Mouse (Mus musculus) lung, embryonic 15.5 days (tissue): ENCODE results near the gene Zc3h12c. TPM values are rescaled to one million over a fixed set of nuclear protein-coding genes. Genes with fewer than 3 reads are reported as not detected.
"Not testable (repeated sequence)": the region's sequence is repeated elsewhere in the genome, so short reads cannot be mapped to it uniquely, and the experiment has no call there.

Experiments used
- ATAC-seq: fragments of 200-750 bp; cut with Nextera tagmentation; 2 replicates; pipeline ENCODE4 v1.8.0; 2017; ENCODE audit warnings: moderate number of reproducible peaks, borderline replicate concordance; ENCODE audit not compliant: low FRiP score, low TSS enrichment; ENCODE audit errors: extremely low read depth
- H3K27ac ChIP-seq: fragments of 300-500 bp; sonication (generic); 2 replicates; pipeline ENCODE4 v1.5.1; 2015; ENCODE audit warnings: moderate library complexity, mild to moderate bottlenecking, inconsistent platforms
- H3K27me3 ChIP-seq: fragments of 300-500 bp; sonication (generic); 2 replicates; pipeline ENCODE4 v1.6.1; 2015; ENCODE audit warnings: inconsistent platforms
- H3K36me3 ChIP-seq: fragments of 300-500 bp; sonication (generic); 2 replicates; pipeline ENCODE4 v1.6.1; 2015; ENCODE audit warnings: inconsistent platforms
- H3K4me1 ChIP-seq: fragments of 300-500 bp; sonication (generic); 2 replicates; pipeline ENCODE4 v1.6.1; 2015; ENCODE audit warnings: inconsistent platforms
- H3K4me2 ChIP-seq: fragments of 300-500 bp; sonication (generic); 2 replicates; pipeline ENCODE4 v1.6.1; 2015; ENCODE audit warnings: inconsistent platforms, mild to moderate bottlenecking, moderate library complexity
- H3K4me3 ChIP-seq: fragments of 300-500 bp; sonication (generic); 2 replicates; pipeline ENCODE4 v1.5.1; 2015; ENCODE audit warnings: mild to moderate bottlenecking, inconsistent platforms
- H3K9ac ChIP-seq: fragments of 300-500 bp; sonication (generic); 2 replicates; pipeline ENCODE4 v1.6.1; 2015; ENCODE audit warnings: inconsistent platforms
- H3K9me3 ChIP-seq: fragments of 300-500 bp; sonication (generic); 2 replicates; pipeline ENCODE4 v1.6.1; 2016; ENCODE audit warnings: inconsistent platforms
- WGBS: fragments of 180-500 bp; shearing (Covaris S2); methylation state at CpG from one replicate; pipeline ENCODE4 v1.1.7; 2015; 5-methylcytosine and 5-hydroxymethylcytosine counted together
- polyA plus RNA-seq: library from polyadenylated mRNA; unstranded; fragments of >200 nt; fragmentation: Nextera tagmentation; extraction: Ambion mirVana; gene quantifications from 2 replicates; pipeline ENCODE4 v1.2.1, GENCODE M21; 2015

The Zc3h12c gene
- polyA plus RNA-seq, 1 experiment from 2014 or later = 2.9 TPM

DNA sequence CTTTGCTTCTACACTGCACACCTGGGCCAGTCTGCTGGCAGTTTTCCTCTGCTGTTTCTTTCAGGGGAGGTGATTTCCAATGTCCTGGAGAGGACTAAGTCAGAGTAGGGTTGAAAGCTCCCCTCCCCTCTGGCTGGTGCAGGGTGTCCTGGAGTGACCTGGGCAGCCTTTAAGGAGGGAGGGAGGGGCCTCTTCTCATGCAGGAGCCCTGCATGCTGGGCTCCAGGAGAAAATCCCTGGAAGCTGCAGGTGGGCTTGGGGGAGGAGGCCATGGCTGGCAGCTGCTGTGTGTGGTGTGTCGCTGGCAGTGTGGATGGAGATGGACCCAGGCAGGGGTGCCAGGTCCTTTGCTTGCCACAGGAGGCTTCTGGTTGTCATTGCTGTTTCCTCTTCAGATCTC, 71.0 kb downstream of the Zc3h12c start:
- Histone ChIP-seq H3K9ac (no peak overlapping the region), H3K36me3 (no peaks in the 10 kb centered on the region), H3K4me3 (no peak overlapping the region), H3K4me2 (no peak overlapping the region), H3K4me1 (peaks cover 5% of the 10 kb centered on the region; the same call in 1 of the 2 replicates), H3K9me3 (no peaks in the 10 kb centered on the region), H3K27me3 (no peaks in the 10 kb centered on the region), H3K27ac (no peak overlapping the region)
- ATAC-seq = no peak
- 39% methylated on average over 1 of the region's 1 CpGs for WGBS

DNA sequence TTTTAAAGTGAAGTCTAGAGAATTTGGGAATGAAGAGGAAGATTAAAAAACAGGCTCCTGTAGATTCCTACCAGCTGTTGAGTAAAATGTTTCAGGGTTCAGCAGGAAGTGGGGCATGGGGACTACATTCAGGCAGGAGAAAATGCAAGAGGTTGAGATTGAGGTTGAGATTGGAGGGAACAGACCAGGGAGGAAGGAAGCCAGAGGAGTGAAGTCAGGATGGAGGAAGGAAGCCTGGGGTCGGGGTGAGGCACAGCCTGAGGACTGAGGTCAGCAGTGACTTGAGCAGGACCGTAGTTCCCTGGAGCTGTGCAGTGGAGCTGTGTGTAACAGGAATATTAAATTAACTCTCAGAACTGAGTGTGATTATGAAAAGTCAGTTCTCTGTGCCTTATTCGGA, 72.7 kb downstream of the Zc3h12c start:
- H3K4me3 ChIP-seq = no peak overlapping the region
- H3K27ac ChIP-seq = no peak overlapping the region
- H3K27me3 ChIP-seq = no peaks in the 10 kb centered on the region
- no peak overlapping the region for H3K9ac ChIP-seq
- ATAC-seq = no peak
- no peaks in the 10 kb centered on the region for H3K36me3 ChIP-seq
- no peaks in the 10 kb centered on the region for H3K9me3 ChIP-seq
- WGBS = 69% methylated on average over 3 of the region's 3 CpGs
- H3K4me1 ChIP-seq = peaks cover 5% of the 10 kb centered on the region; the same call in 1 of the 2 replicates
- H3K4me2 ChIP-seq = no peak overlapping the region

DNA sequence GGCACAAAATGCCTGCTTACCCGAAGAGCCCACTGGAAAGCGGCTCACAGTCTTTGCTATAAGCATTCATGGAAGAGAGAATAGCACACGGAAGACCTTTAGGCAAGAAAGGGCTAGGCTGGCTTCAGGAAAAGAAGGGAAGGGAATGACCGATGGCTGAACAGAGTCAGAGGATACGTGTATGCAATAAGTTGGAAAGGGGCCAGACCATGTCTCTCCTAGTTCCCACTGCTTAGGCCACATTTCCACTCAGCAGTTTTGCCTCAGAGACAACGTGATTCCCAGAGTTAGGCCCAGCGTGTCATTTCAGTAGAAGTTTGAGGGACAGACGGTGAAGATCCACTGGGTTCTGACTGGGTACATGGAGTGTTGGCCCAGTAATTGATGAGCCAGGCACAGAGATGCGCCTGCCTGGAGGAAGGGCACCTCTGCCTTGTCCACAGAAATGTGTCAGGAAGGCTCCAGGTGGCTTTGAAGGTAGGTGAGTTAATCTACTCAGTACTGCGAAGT, 73.8 kb downstream of the Zc3h12c start:
- 59% methylated on average over 10 of the region's 10 CpGs for WGBS
- peaks cover 5% of the 10 kb centered on the region; the same call in 1 of the 2 replicates for H3K4me1 ChIP-seq
- no peaks in the 10 kb centered on the region for H3K27me3 ChIP-seq
- H3K36me3 ChIP-seq = peaks cover 5% of the 10 kb centered on the region; the same call in 1 of the 2 replicates
- H3K9me3 ChIP-seq = no peaks in the 10 kb centered on the region
- H3K4me2 ChIP-seq = no peak overlapping the region
- no peak overlapping the region for H3K4me3 ChIP-seq
- ATAC-seq = no peak
- H3K9ac ChIP-seq = no peak overlapping the region
- no peak overlapping the region for H3K27ac ChIP-seq

DNA sequence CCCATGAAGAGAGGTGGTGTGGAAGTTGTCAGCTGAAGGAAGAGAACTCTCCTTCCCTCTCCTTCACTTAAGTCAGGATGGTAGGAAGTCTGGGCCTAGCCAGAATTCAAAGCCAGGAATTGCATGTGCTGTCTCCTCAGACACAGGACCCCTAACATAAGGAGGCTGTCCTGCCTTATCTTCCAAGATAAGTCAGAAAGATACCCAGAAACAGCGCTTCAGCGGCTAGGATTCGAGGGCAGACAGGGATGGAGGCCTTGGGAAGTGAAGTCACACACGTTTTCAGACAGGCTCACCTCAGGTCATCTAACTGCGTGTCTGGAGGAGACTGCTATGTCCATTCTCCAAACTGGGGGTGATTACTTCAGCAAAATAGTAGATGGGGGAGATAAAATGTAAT, 74.4 kb downstream of the Zc3h12c start:
- no peak overlapping the region for H3K4me2 ChIP-seq
- WGBS = 57% methylated on average over 5 of the region's 5 CpGs
- no peak overlapping the region for H3K9ac ChIP-seq

DNA sequence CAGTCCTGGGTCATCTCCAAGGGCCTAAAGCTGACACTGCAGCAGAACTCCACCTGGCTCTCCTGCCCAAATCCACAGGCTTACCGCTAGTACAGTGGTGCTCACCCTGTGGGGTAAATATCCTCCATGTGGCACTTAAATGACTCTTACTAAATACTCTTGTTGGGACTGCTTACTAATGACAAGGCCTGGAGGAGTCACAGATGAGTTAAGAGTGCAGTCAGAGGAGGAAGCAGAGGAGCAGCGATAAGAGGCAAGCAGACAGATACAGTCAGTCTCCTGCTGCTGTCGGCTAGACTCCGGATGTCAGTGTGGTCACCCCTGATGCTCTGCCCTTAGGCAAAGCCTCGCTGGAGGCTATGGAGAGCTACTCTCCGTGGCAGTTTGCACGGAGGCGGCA, 75.3 kb downstream of the Zc3h12c start:
- no peak overlapping the region for H3K4me2 ChIP-seq
- no peak overlapping the region for H3K27ac ChIP-seq
- peaks cover 5% of the 10 kb centered on the region; the same call in 1 of the 2 replicates for H3K4me1 ChIP-seq
- H3K4me3 ChIP-seq = no peak overlapping the region
- ATAC-seq = no peak
- WGBS = 58% methylated on average over 8 of the region's 8 CpGs
- no peaks in the 10 kb centered on the region for H3K27me3 ChIP-seq
- H3K9ac ChIP-seq = no peak overlapping the region
- no peaks in the 10 kb centered on the region for H3K9me3 ChIP-seq
- H3K36me3 ChIP-seq = peaks cover 11% of the 10 kb centered on the region

More for the DNA sequence above, 74.4 kb downstream of the Zc3h12c start:
- Histone ChIP-seq H3K36me3 (peaks cover 7% of the 10 kb centered on the region; the same call in 1 of the 2 replicates), H3K4me3 (no peak overlapping the region), H3K9me3 (no peaks in the 10 kb centered on the region), H3K27me3 (no peaks in the 10 kb centered on the region), H3K27ac (no peak overlapping the region), H3K4me1 (peaks cover 5% of the 10 kb centered on the region; the same call in 1 of the 2 replicates)
- no peak for ATAC-seq

DNA sequence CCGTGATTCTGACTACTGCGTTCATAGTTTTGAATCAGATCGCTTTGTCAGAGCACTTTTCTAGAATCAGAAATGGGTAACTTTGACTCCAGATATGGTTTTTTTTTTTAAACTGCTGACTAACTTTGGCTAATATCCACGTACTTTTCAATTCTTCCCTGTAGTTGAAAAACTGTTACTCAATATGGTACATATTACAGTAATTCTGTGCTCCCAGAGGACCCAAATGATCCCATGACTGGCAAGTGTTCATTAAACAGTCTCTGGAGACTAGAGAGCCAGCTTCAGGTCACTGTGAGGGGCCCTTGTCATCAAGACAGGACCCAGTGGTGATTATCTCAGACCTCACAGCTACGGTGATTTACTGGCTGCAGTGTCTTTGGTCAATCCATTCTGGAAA, 76.1 kb downstream of the Zc3h12c start:
- WGBS = 83% methylated on average over 5 of the region's 5 CpGs
- ATAC-seq = no peak
- H3K27me3 ChIP-seq = no peaks in the 10 kb centered on the region
- H3K4me1 ChIP-seq = peaks cover 5% of the 10 kb centered on the region; the same call in 1 of the 2 replicates
- no peak overlapping the region for H3K4me3 ChIP-seq
- H3K36me3 ChIP-seq = peaks cover 19% of the 10 kb centered on the region
- no peaks in the 10 kb centered on the region for H3K9me3 ChIP-seq
- H3K27ac ChIP-seq = no peak overlapping the region
- no peak overlapping the region for H3K9ac ChIP-seq
- H3K4me2 ChIP-seq = no peak overlapping the region

DNA sequence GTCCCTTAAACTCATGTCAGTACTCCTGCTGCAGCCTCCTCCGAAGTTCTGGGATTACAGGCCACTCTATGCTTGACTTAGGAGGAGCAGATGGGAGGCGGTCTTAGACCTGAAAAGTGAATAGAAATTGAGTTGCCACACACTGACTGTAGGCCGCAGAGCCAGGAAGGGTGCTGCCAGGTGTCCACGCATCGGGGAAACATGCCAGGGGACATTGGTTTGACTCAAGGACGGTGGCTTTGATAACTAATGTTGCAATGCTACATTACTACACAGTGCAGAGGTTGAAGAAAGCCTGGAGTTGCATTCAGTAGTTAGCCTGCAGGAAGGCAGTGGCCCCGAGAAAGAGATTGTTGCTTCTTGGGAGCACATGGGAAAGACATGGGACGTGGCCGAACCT, 76.6 kb downstream of the Zc3h12c start:
- Histone ChIP-seq H3K36me3 (peaks cover 25% of the 10 kb centered on the region), H3K27me3 (no peaks in the 10 kb centered on the region), H3K4me2 (no peak overlapping the region), H3K9me3 (no peaks in the 10 kb centered on the region), H3K4me1 (peaks cover 5% of the 10 kb centered on the region; the same call in 1 of the 2 replicates), H3K4me3 (no peak overlapping the region), H3K9ac (no peak overlapping the region), H3K27ac (no peak overlapping the region)
- 91% methylated on average over 9 of the region's 9 CpGs for WGBS
- no peak for ATAC-seq

DNA sequence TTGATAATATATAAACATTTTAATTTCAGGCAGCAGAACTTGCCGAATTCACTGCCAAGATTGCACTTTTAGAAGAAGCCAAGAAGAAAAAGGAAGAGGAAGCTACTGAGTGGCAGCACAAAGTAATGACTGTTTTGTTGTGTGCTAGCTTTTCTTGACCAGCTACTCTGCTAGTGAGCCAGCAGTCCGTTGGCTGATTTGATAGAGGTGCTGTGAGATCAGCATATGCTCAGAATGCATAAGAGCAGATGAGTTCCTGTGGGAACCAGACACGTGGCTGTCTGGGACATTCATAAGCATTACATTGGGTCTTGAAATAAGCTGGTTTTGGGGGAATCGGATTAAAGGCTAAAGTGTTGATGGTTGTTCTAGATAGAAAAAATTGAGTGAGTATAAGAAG, 86.0 kb downstream of the Zc3h12c start:
- H3K9ac ChIP-seq = no peak overlapping the region
- H3K27me3 ChIP-seq = no peaks in the 10 kb centered on the region
- no peaks in the 10 kb centered on the region for H3K4me1 ChIP-seq
- H3K9me3 ChIP-seq = no peaks in the 10 kb centered on the region
- H3K4me3 ChIP-seq = no peak overlapping the region
- 70% methylated on average over 4 of the region's 4 CpGs for WGBS
- ATAC-seq = no peak
- no peak overlapping the region for H3K4me2 ChIP-seq
- no peak overlapping the region for H3K27ac ChIP-seq
- H3K36me3 ChIP-seq = peaks cover 69% of the 10 kb centered on the region

DNA sequence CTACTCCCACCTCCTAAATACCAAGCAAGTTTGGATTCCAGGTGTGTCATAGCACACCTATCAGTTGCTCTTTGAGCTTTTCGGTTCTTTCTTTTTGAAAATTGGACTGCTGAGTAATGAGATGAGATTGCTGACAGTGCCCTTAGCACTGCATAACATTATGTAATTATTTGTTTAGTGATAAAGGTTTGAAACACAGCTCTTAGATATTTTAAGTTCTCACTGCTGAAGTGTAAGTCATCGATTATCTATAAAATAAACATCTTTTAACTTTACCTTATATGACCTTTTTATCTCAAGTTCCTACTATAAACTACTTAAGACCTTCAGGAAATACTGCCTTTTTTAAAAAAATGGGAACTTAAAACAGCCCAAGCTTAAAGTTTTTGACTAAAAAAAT, 86.4 kb downstream of the Zc3h12c start:
- peaks cover 68% of the 10 kb centered on the region for H3K36me3 ChIP-seq
- 44% methylated on average over 2 of the region's 2 CpGs for WGBS
- ATAC-seq = no peak

DNA sequence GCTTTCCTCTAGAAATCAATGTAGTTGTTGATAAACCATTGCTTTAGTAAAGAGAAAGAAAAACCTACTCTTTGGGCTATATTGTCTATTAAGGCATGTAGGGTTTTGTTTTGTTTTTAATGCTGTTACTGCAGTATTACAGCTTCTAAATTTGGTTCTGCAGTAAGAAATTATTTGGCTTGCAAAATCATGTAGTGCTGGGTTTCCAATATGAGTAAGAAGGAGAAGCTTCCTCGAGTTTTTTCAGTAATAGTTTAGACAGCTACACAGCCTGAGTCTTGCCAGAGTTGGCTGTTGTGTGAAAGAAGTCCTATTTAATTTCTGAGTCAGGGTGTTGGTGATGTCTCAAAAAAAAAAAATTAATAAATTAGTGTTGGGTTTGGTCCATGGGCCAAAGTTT, 90.7 kb downstream of the Zc3h12c start:
- no peaks in the 10 kb centered on the region for H3K27me3 ChIP-seq
- H3K36me3 ChIP-seq = peaks cover 70% of the 10 kb centered on the region
- no peak overlapping the region for H3K9ac ChIP-seq
- H3K9me3 ChIP-seq = no peaks in the 10 kb centered on the region
- H3K4me3 ChIP-seq = no peak overlapping the region
- no peak overlapping the region for H3K4me2 ChIP-seq
- H3K27ac ChIP-seq = no peak overlapping the region
- WGBS = 70% methylated on average over 1 of the region's 1 CpGs
- ATAC-seq = no peak
- H3K4me1 ChIP-seq = no peaks in the 10 kb centered on the region

More for the DNA sequence above, 86.4 kb downstream of the Zc3h12c start:
- Histone ChIP-seq H3K9ac (no peak overlapping the region), H3K27me3 (no peaks in the 10 kb centered on the region), H3K4me1 (no peaks in the 10 kb centered on the region), H3K27ac (no peak overlapping the region), H3K4me2 (no peak overlapping the region), H3K9me3 (no peaks in the 10 kb centered on the region), H3K4me3 (no peak overlapping the region)

DNA sequence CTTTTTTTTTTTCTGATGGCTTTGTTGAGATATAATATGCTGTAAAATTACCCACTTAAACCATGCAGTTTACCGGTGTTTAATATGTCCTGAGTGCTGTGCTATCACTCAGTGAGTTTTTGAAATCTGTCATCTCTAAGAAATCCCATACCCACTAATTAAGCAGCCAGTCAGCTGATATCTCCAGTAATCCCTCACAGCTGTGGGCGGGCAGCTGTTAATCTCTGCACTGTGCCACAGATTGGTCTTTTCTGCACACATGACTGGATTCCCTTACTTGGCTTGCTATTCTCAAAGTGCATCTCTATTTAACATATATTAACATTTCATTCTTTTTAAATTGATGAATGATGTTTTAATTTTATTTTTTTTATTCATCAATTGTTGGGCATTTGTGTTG, 92.3 kb downstream of the Zc3h12c start:
- no peaks in the 10 kb centered on the region for H3K9me3 ChIP-seq
- 94% methylated on average over 2 of the region's 2 CpGs for WGBS

DNA sequence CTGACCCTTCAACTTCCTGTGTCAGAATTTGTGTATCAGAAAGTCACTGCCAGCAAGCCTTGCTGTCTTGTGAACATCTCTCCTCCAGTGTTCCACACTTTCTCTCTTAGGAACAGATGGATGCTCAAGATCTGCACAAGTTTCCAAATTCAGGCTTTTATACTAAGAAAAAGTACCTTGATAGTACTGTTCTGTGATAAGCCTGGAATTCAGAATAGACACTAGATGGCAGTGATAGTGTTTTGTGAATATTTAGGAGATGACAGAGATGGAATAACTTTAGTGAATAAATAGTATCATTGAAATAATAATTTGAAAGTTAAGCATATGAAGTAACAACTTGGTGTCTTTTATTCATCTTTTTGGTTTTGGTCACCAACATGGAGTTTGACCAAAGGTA, 96.2 kb downstream of the Zc3h12c start:
- no peak overlapping the region for H3K4me3 ChIP-seq
- H3K9me3 ChIP-seq = no peaks in the 10 kb centered on the region
- H3K36me3 ChIP-seq = peaks cover 70% of the 10 kb centered on the region
- no peak for ATAC-seq
- no peak overlapping the region for H3K4me2 ChIP-seq
- no peaks in the 10 kb centered on the region for H3K27me3 ChIP-seq
- no peaks in the 10 kb centered on the region for H3K4me1 ChIP-seq
- no peak overlapping the region for H3K9ac ChIP-seq
- no peak overlapping the region for H3K27ac ChIP-seq

More for the DNA sequence above, 92.3 kb downstream of the Zc3h12c start:
- no peak overlapping the region for H3K27ac ChIP-seq
- H3K36me3 ChIP-seq = peaks cover 67% of the 10 kb centered on the region
- H3K4me2 ChIP-seq = no peak overlapping the region
- H3K27me3 ChIP-seq = no peaks in the 10 kb centered on the region
- H3K4me1 ChIP-seq = no peaks in the 10 kb centered on the region
- no peak overlapping the region for H3K4me3 ChIP-seq
- no peak overlapping the region for H3K9ac ChIP-seq
- ATAC-seq = no peak

DNA sequence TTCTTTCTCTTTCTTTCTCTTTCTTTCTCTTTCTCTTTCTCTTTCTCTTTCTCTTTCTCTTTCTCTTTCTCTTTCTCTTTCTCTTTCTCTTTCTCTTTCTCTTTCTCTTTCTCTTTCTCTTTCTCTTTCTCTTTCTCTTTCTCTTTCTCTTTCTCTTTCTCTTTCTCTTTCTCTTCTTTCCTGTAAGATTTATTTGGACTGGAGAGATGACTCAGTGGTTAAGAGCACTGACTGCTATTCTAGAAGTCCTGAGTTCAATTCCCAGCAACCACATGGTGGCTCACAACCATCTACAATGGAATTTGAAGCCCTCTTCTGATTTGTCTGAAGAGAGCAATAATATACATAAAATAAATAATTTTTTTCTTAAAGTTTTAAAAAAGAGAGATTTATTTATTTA, 97.0 kb downstream of the Zc3h12c start:
- peaks cover 66% of the 10 kb centered on the region for H3K36me3 ChIP-seq
- not testable (repeated sequence) for ATAC-seq, H3K9ac ChIP-seq, H3K4me3 ChIP-seq, H3K4me2 ChIP-seq, H3K27ac ChIP-seq, H3K27me3 ChIP-seq, H3K4me1 ChIP-seq, H3K9me3 ChIP-seq
